Mouse (Mus musculus): ENCODE results near the gene Rdh5. TPM values are rescaled to one million over a fixed set of nuclear protein-coding genes. Genes with fewer than 3 reads are reported as not detected.

The Rdh5 gene
- total RNA-seq, 2 experiments from 2014 or later: 6.4 to 8.9 TPM

Other genes with a start within 250 kb of the Rdh5 start
- gene Suox, start 248.8 kb downstream of the Rdh5 start, total RNA-seq (2021): 10 to 100 TPM; 11.4 to 14.2 TPM
- 100 to 1,000 TPM; 131 to 134 TPM for gene Rab5b, start 226.6 kb downstream of the Rdh5 start, total RNA-seq (2021)
- under 1 TPM; 0.25 to 0.35 TPM for gene Pmel, start 218.7 kb downstream of the Rdh5 start, total RNA-seq (2021)
- gene Cdk2, start 217.9 kb downstream of the Rdh5 start, total RNA-seq (2021): 1 to 10 TPM; 2.0 to 2.4 TPM
- 10 to 100 TPM in 1 of 2 experiments, 1 to 10 TPM in 1; 9.3 to 11.1 TPM for gene Dgka, start 178.0 kb downstream of the Rdh5 start, total RNA-seq (2021)
- gene Pym1, start 175.0 kb downstream of the Rdh5 start, total RNA-seq (2021): 10 to 100 TPM; 26.0 to 28.2 TPM
- gene Mmp19, start 132.0 kb downstream of the Rdh5 start, total RNA-seq (2021): under 1 TPM; 0.20 to 0.46 TPM
- gene Dnajc14, start 118.8 kb downstream of the Rdh5 start, total RNA-seq (2021): 10 to 100 TPM; 65.3 to 69.1 TPM
- 10 to 100 TPM in 1 of 2 experiments, 1 to 10 TPM in 1; 8.4 to 10.6 TPM for gene Tmem198b, start 118.5 kb downstream of the Rdh5 start, total RNA-seq (2021)
- 10 to 100 TPM; 38.9 to 39.5 TPM for gene Sarnp, start 105.6 kb downstream of the Rdh5 start, total RNA-seq (2021)
- 1 to 10 TPM; 8.9 to 9.8 TPM for gene Ormdl2, start 101.2 kb downstream of the Rdh5 start, total RNA-seq (2021)
- 10 to 100 TPM; 20.4 to 22.7 TPM for gene Gdf11, start 31.2 kb downstream of the Rdh5 start, total RNA-seq (2021)
- 10 to 100 TPM; 77.8 to 79.7 TPM for gene Cd63, start 21.9 kb downstream of the Rdh5 start, total RNA-seq (2021)
- gene Bloc1s1, start 1.1 kb upstream of the Rdh5 start, total RNA-seq (2021): 10 to 100 TPM; 92.9 to 94.1 TPM
- 10 to 100 TPM; 30.1 to 35.4 TPM for gene Itga7, start 10.9 kb upstream of the Rdh5 start, total RNA-seq (2021)
- not detected for gene Mettl7b, start 38.1 kb upstream of the Rdh5 start, total RNA-seq (2021)
- not detected for gene Olfr9, start 66.5 kb upstream of the Rdh5 start, total RNA-seq (2021)
- not detected for gene Olfr763, start 87.9 kb upstream of the Rdh5 start, total RNA-seq (2021)
- gene Olfr764-ps1, start 117.0 kb upstream of the Rdh5 start, total RNA-seq (2021): not detected
- not detected for gene Olfr765, start 127.1 kb upstream of the Rdh5 start, total RNA-seq (2021)
- not detected for gene Olfr766-ps1, start 146.1 kb upstream of the Rdh5 start, total RNA-seq (2021)
- gene Olfr767, start 160.0 kb upstream of the Rdh5 start, total RNA-seq (2021): under 1 TPM in 1 of 2 experiments, not detected in 1; 0.08 TPM
- gene Olfr768, start 176.5 kb upstream of the Rdh5 start, total RNA-seq (2021): not detected
- gene Olfr769, start 195.0 kb upstream of the Rdh5 start, total RNA-seq (2021): not detected
- not detected for gene Olfr770, start 216.1 kb upstream of the Rdh5 start, total RNA-seq (2021)
- not detected for gene Olfr771, start 241.9 kb upstream of the Rdh5 start, total RNA-seq (2021)